ENCODE assay signal across 35 mouse cellular contexts in the genomic region with DNA sequence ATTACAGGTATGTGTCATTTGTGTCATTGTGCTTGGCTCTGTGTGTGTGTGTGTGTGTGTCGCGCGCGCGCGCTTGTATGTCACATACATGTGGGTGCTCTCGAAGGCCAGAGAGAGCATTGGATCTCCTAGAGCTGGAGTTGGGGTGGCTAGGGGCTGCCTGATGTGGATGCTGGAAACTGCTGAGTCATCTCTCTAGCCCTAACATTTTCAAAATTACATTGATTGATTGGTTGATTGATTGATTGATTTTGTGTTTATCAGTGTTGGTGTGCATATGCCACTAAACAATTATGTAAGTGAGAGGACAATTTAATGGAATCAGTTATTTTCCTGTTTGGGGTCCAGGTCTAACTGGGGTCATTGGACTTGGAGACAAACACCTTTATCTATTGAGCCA.
"Had no signal": no experiment of that assay in that cellular context is flagged by ENCODE, and none has a peak within 500 bp of the region (broad histone marks: within the 10 kb centered on the region; RNA-seq: fewer than 3 reads in every experiment).

No protein-coding gene starts in this region.

- H3K9ac ChIP-seq: heart, embryonic 12.5 days; heart, embryonic 13.5 days; heart, embryonic 15.5 days; hindbrain, embryonic 12.5 days; hindbrain, embryonic 13.5 days; hindbrain, embryonic 14.5 days; hindbrain, embryonic 15.5 days; intestine, embryonic 15.5 days; kidney, embryonic 15.5 days had no signal

- DNase-seq: heart, postnatal 10 days; heart, postnatal 14 days; heart, postnatal 36 days; heart, postnatal 4 days; kidney, adult 11 months; kidney, adult 18-20 months; kidney, adult 2 months; kidney, adult 8-10 months; kidney, adult 9 months; kidney, postnatal 10 days; kidney, postnatal 14 days; kidney, postnatal 25 days; kidney, postnatal 36 days; kidney, postnatal 4 days; layer of hippocampus, adult 9-11 months; layer of hippocampus, postnatal 36 days had no signal

- H3K4me1 ChIP-seq: heart, embryonic 12.5 days; heart, embryonic 13.5 days; heart, embryonic 15.5 days; hindbrain, embryonic 10.5 days; hindbrain, embryonic 12.5 days; hindbrain, embryonic 13.5 days; hindbrain, embryonic 15.5 days; intestine, embryonic 15.5 days; kidney, embryonic 15.5 days had no signal

- ATAC-seq: hindbrain, embryonic 16.5 days; hindbrain, postnatal 0 days; inflammation-experienced regulatory T-cells, adult 6 months; intestine, embryonic 15.5 days; intestine, embryonic 16.5 days; intestine, postnatal 0 days had no signal

- H3K27me3 ChIP-seq: heart, embryonic 12.5 days; heart, embryonic 13.5 days; heart, embryonic 15.5 days; hindbrain, embryonic 12.5 days; hindbrain, embryonic 13.5 days; hindbrain, embryonic 15.5 days; intestine, embryonic 15.5 days; kidney, embryonic 15.5 days had no signal

- H3K4me3 ChIP-seq: heart, embryonic 12.5 days; heart, embryonic 13.5 days; heart, embryonic 15.5 days; hindbrain, embryonic 10.5 days; hindbrain, embryonic 12.5 days; hindbrain, embryonic 13.5 days; hindbrain, embryonic 15.5 days; intestine, embryonic 15.5 days; kidney, embryonic 15.5 days; layer of hippocampus, adult 2 months; left cerebral cortex, adult 2 months had no signal

- H3K9me3 ChIP-seq: heart, embryonic 12.5 days; heart, embryonic 13.5 days; heart, embryonic 15.5 days; hindbrain, embryonic 10.5 days; hindbrain, embryonic 12.5 days; hindbrain, embryonic 13.5 days; hindbrain, embryonic 15.5 days; intestine, embryonic 15.5 days; kidney, embryonic 15.5 days had no signal

- H3K4me2 ChIP-seq: heart, embryonic 11.5 days; heart, embryonic 12.5 days; heart, embryonic 13.5 days; heart, embryonic 15.5 days; hindbrain, embryonic 12.5 days; hindbrain, embryonic 13.5 days; hindbrain, embryonic 14.5 days; hindbrain, embryonic 15.5 days; intestine, embryonic 15.5 days; kidney, embryonic 15.5 days had no signal

- H3K27ac ChIP-seq: heart, embryonic 13.5 days; heart, embryonic 15.5 days; hindbrain, embryonic 10.5 days; hindbrain, embryonic 12.5 days; hindbrain, embryonic 13.5 days; hindbrain, embryonic 14.5 days; hindbrain, embryonic 15.5 days; hindbrain, postnatal 0 days; intestine, embryonic 15.5 days; kidney, embryonic 15.5 days; kidney, postnatal 0 days; layer of hippocampus, adult 2 months; left cerebral cortex, adult 2 months had no signal
